ENCODE assay signal across 8 mouse cellular contexts in genomic region chr6:99263886-99264185, GRCm38 (mm10).
DNase-seq lines count a peak whose midpoint lies in the region; ATAC-seq and TF ChIP-seq lines count a peak whose summit lies in the region.

No protein-coding gene starts in this region.

- TF ChIP-seq CTCF in hindbrain, postnatal 0 days (IDR thresholded peaks at IDR 0.05; ENCODE audit: low read depth): no peak

- H3K4me2 ChIP-seq in hindbrain, postnatal 0 days (ENCODE audit: low read depth, low read length): no peak overlapping the region
- H3K4me2 ChIP-seq in hindbrain, embryonic 16.5 days (ENCODE audit: low read length): no peak overlapping the region

- no peak for ATAC-seq in hindbrain, postnatal 0 days
- ATAC-seq in hindbrain, embryonic 16.5 days: no peak

- DNase-seq in hindbrain, postnatal 0 days (ENCODE audit: low spot score): peak; percentile 13
- DNase-seq in embryonic facial prominence, embryonic 10.5 days (ENCODE audit: low spot score): no peak
- DNase-seq in heart, postnatal 10 days: peak; percentile 43 to 52
- peak; percentile 41 for DNase-seq in lung, postnatal 10 days
- DNase-seq in spleen, adult 18-20 months: no peak
- no peak for DNase-seq in adrenal gland, postnatal 4 days (ENCODE audit: low spot score in 2 of 2)
- DNase-seq in adrenal gland, adult (ENCODE audit: inconsistent age in 2 of 2, low spot score in 1 of 2): no peak

- peaks cover 3% of the 10 kb centered on the region for H3K4me1 ChIP-seq in hindbrain, postnatal 0 days (ENCODE audit: insufficient read depth, low read length)
- H3K4me1 ChIP-seq in hindbrain, embryonic 16.5 days (ENCODE audit: control insufficient read depth, insufficient read depth, low read depth, low read length): peaks cover 18% of the 10 kb centered on the region
- peaks cover 80% of the 10 kb centered on the region for H3K4me1 ChIP-seq in embryonic facial prominence, embryonic 10.5 days

- no peaks in the 10 kb centered on the region for H3K36me3 ChIP-seq in hindbrain, postnatal 0 days (ENCODE audit: insufficient read depth, low read length)
- no peaks in the 10 kb centered on the region for H3K36me3 ChIP-seq in hindbrain, embryonic 16.5 days (ENCODE audit: control insufficient read depth, insufficient read depth, low read length)
- H3K36me3 ChIP-seq in embryonic facial prominence, embryonic 10.5 days (replicated peaks): no peaks in the 10 kb centered on the region

- H3K9ac ChIP-seq in hindbrain, postnatal 0 days (replicated peaks; ENCODE audit: low read length): no peak overlapping the region
- no peak overlapping the region for H3K9ac ChIP-seq in hindbrain, embryonic 16.5 days (ENCODE audit: low read depth, low read length)

- no peak overlapping the region for H3K4me3 ChIP-seq in hindbrain, postnatal 0 days (ENCODE audit: low read length)
- H3K4me3 ChIP-seq in hindbrain, embryonic 16.5 days (ENCODE audit: low read length): no peak overlapping the region
- no peak overlapping the region for H3K4me3 ChIP-seq in embryonic facial prominence, embryonic 10.5 days

- WGBS in hindbrain, postnatal 0 days: 46% methylated on average over 2 of the region's 2 CpGs
- 52% methylated on average over 2 of the region's 2 CpGs for WGBS in hindbrain, embryonic 16.5 days
- WGBS in embryonic facial prominence, embryonic 10.5 days: 38% methylated on average over 2 of the region's 2 CpGs

- H3K9me3 ChIP-seq in hindbrain, postnatal 0 days (ENCODE audit: low read length): no peaks in the 10 kb centered on the region
- H3K9me3 ChIP-seq in hindbrain, embryonic 16.5 days (ENCODE audit: control insufficient read depth, low read length): no peaks in the 10 kb centered on the region
- H3K9me3 ChIP-seq in embryonic facial prominence, embryonic 10.5 days: no peaks in the 10 kb centered on the region

- no peaks in the 10 kb centered on the region for H3K27me3 ChIP-seq in hindbrain, postnatal 0 days (ENCODE audit: insufficient read depth, low read length)
- H3K27me3 ChIP-seq in hindbrain, embryonic 16.5 days (replicated peaks; ENCODE audit: control insufficient read depth, insufficient read depth, low read length): peaks cover 4% of the 10 kb centered on the region
- H3K27me3 ChIP-seq in embryonic facial prominence, embryonic 10.5 days (replicated peaks; ENCODE audit: low read depth, poor library complexity, severe bottlenecking): peaks cover 12% of the 10 kb centered on the region

- H3K27ac ChIP-seq in hindbrain, postnatal 0 days: no peak overlapping the region
- no peak overlapping the region for H3K27ac ChIP-seq in hindbrain, embryonic 16.5 days (ENCODE audit: low read depth, low read length)
- H3K27ac ChIP-seq in embryonic facial prominence, embryonic 10.5 days (replicated peaks): peak overlapping the region; percentile 61; the same call in 1 of the 2 replicates

- intact Hi-C loops in heart, postnatal 10 days (cut with DNase I): loop anchor here (10.0 kb wide), 1 partner anchor 739 kb away; no protein-coding TSS in a partner anchor

Comparison
In these comparisons a context has a peak if more than half of its experiments do, and no peak if none do; other contexts are left out.
1. DNase-seq: peak in hindbrain, postnatal 0 days (single experiment), heart, postnatal 10 days (2 of 2) and lung, postnatal 10 days (single experiment); none in embryonic facial prominence, embryonic 10.5 days (single experiment), spleen, adult 18-20 months (0 of 2), adrenal gland, postnatal 4 days (0 of 2) and adrenal gland, adult (0 of 2).